Mouse (Mus musculus) liver, embryonic 16.5 days (tissue): ENCODE results near the gene Kantr. TPM values are rescaled to one million over a fixed set of nuclear protein-coding genes. Genes with fewer than 3 reads are reported as not detected.
"Not testable (repeated sequence)": the region's sequence is repeated elsewhere in the genome, so short reads cannot be mapped to it uniquely, and the experiment has no call there.

Experiments
- ATAC-seq: fragments of 200-750 bp; cut with Nextera tagmentation; 2 replicates; pipeline ENCODE4 v1.8.0; 2017; ENCODE audit warnings: low read depth, mild to moderate bottlenecking, moderate number of reproducible peaks, moderate library complexity
- H3K27ac ChIP-seq: fragments of 300-500 bp; sonication (generic); 2 replicates; pipeline ENCODE4 v1.5.1; 2014; ENCODE audit warnings: mild to moderate bottlenecking, low read length
- H3K27me3 ChIP-seq: fragments of 300-500 bp; sonication (generic); 2 replicates; pipeline ENCODE4 v1.6.1; 2014; ENCODE audit warnings: low read depth, low read length, mixed read lengths; ENCODE audit not compliant: control insufficient read depth, insufficient read depth
- H3K36me3 ChIP-seq: fragments of 300-500 bp; sonication (generic); 2 replicates; pipeline ENCODE4 v1.6.1; 2014; ENCODE audit warnings: mild to moderate bottlenecking; ENCODE audit not compliant: control insufficient read depth, insufficient read depth
- H3K4me1 ChIP-seq: fragments of 300-500 bp; sonication (generic); 2 replicates; pipeline ENCODE4 v1.6.1; 2014; ENCODE audit warnings: low read depth, low read length, mixed read lengths; ENCODE audit not compliant: control insufficient read depth
- H3K4me2 ChIP-seq: fragments of 300-500 bp; sonication (generic); 2 replicates; pipeline ENCODE4 v1.6.1; 2014; ENCODE audit warnings: low read depth, low read length, mixed read lengths
- H3K4me3 ChIP-seq: fragments of 300-500 bp; sonication (generic); 2 replicates; pipeline ENCODE4 v1.5.1; 2014; ENCODE audit warnings: low read depth, mild to moderate bottlenecking, low read length
- H3K9ac ChIP-seq: fragments of 300-500 bp; sonication (generic); 2 replicates; pipeline ENCODE4 v1.6.1; 2014; ENCODE audit warnings: low read depth, low read length
- H3K9me3 ChIP-seq: fragments of 300-500 bp; sonication (generic); replicated peaks from 2 replicates; pipeline ENCODE4 v1.6.1; 2016; ENCODE audit warnings: low read length; ENCODE audit not compliant: control insufficient read depth
- whole genome bisulfite sequencing: fragments of 180-500 bp; shearing (Covaris S2); extraction: QIAGEN DNeasy Blood & Tissue Kit; methylation state at CpG from one replicate; pipeline ENCODE4 v1.1.7; 2014; ENCODE audit not compliant: insufficient replicate concordance; 5-methylcytosine and 5-hydroxymethylcytosine counted together
- polyA plus RNA-seq: library from polyadenylated mRNA; unstranded; fragments of >200 nt; fragmentation: Nextera tagmentation; extraction: Ambion mirVana; gene quantifications from 2 replicates; pipeline ENCODE4 v1.2.1, GENCODE M21; 2015

The Kantr gene
- polyA plus RNA-seq, 1 experiment from 2014 or later: 3.4 TPM

- ATAC-seq: peak; percentile 75
- Histone ChIP-seq H3K36me3 (no peaks in the 10 kb centered on the region), H3K27me3 (no peaks in the 10 kb centered on the region), H3K27ac (peak overlapping the region; percentile 61), H3K9ac (no peak overlapping the region), H3K9me3 (no peaks in the 10 kb centered on the region), H3K4me3 (no peak overlapping the region), H3K4me2 (no peak overlapping the region; the same call in 1 of the 2 replicates), H3K4me1 (peaks cover 12% of the 10 kb centered on the region)
- WGBS: 33% methylated on average over 2 of the region's 2 CpGs
These were observed 19.4 kb downstream of the Kantr start for GRCm38 (mm10) chrX:152307942-152308341.

GRCm38 (mm10) chrX:152307371-152307770 is 19.9 kb downstream of the Kantr start:
- H3K27ac ChIP-seq: peak overlapping the region; percentile 87
- no peak overlapping the region; the same call in none of the 2 replicates for H3K4me2 ChIP-seq
- ATAC-seq: peak; percentile 98

GRCm38 (mm10) chrX:152306224-152306623 is 21.1 kb downstream of the Kantr start:
- 67% methylated on average over 2 of the region's 2 CpGs for WGBS
- Histone ChIP-seq H3K27ac (peak overlapping the region; percentile 87), H3K9ac (no peak overlapping the region)

More at GRCm38 (mm10) chrX:152307371-152307770, 19.9 kb downstream of the Kantr start:
- Histone ChIP-seq H3K4me1 (peaks cover 12% of the 10 kb centered on the region), H3K9ac (no peak overlapping the region), H3K9me3 (no peaks in the 10 kb centered on the region), H3K27me3 (no peaks in the 10 kb centered on the region), H3K36me3 (no peaks in the 10 kb centered on the region), H3K4me3 (no peak overlapping the region)

GRCm38 (mm10) chrX:152287026-152287425 is 40.3 kb downstream of the Kantr start:
- not testable (repeated sequence) for ATAC-seq, H3K27ac ChIP-seq, H3K9me3 ChIP-seq, H3K9ac ChIP-seq, H3K27me3 ChIP-seq, H3K4me2 ChIP-seq, H3K4me1 ChIP-seq, H3K36me3 ChIP-seq, H3K4me3 ChIP-seq
- WGBS: 54% methylated on average over 1 of the region's 1 CpGs

More at GRCm38 (mm10) chrX:152306224-152306623, 21.1 kb downstream of the Kantr start:
- H3K27me3 ChIP-seq: no peaks in the 10 kb centered on the region
- H3K4me1 ChIP-seq: peaks cover 12% of the 10 kb centered on the region
- ATAC-seq: no peak
- no peaks in the 10 kb centered on the region for H3K9me3 ChIP-seq
- H3K4me3 ChIP-seq: no peak overlapping the region
- no peaks in the 10 kb centered on the region for H3K36me3 ChIP-seq
- no peak overlapping the region for H3K4me2 ChIP-seq

GRCm38 (mm10) chrX:152284746-152285145 is 42.5 kb downstream of the Kantr start:
- H3K27ac ChIP-seq: no peak overlapping the region
- no peaks in the 10 kb centered on the region for H3K4me1 ChIP-seq
- no peaks in the 10 kb centered on the region for H3K27me3 ChIP-seq
- ATAC-seq: no peak
- no peaks in the 10 kb centered on the region for H3K9me3 ChIP-seq
- no peak overlapping the region for H3K4me2 ChIP-seq
- H3K9ac ChIP-seq: no peak overlapping the region
- H3K4me3 ChIP-seq: no peak overlapping the region
- WGBS: 33% methylated on average over 3 of the region's 3 CpGs
- H3K36me3 ChIP-seq: no peaks in the 10 kb centered on the region

GRCm38 (mm10) chrX:152279384-152279783 is 47.9 kb downstream of the Kantr start:
- no peak overlapping the region for H3K4me3 ChIP-seq
- ATAC-seq: no peak
- 69% methylated on average over 6 of the region's 6 CpGs for WGBS

GRCm38 (mm10) chrX:152271189-152271588 is 56.1 kb downstream of the Kantr start:
- Histone ChIP-seq H3K4me2 (no peak overlapping the region), H3K27me3 (no peaks in the 10 kb centered on the region)
- no peak for ATAC-seq

More at GRCm38 (mm10) chrX:152279384-152279783, 47.9 kb downstream of the Kantr start:
- H3K9me3 ChIP-seq: no peaks in the 10 kb centered on the region
- no peak overlapping the region for H3K9ac ChIP-seq
- H3K27ac ChIP-seq: no peak overlapping the region
- no peaks in the 10 kb centered on the region for H3K27me3 ChIP-seq
- peaks cover 7% of the 10 kb centered on the region for H3K36me3 ChIP-seq
- H3K4me1 ChIP-seq: no peaks in the 10 kb centered on the region
- H3K4me2 ChIP-seq: no peak overlapping the region

More at GRCm38 (mm10) chrX:152271189-152271588, 56.1 kb downstream of the Kantr start:
- Histone ChIP-seq H3K9ac (no peak overlapping the region), H3K4me3 (no peak overlapping the region), H3K9me3 (no peaks in the 10 kb centered on the region), H3K27ac (no peak overlapping the region), H3K36me3 (peaks cover 78% of the 10 kb centered on the region), H3K4me1 (no peaks in the 10 kb centered on the region)
- WGBS: 88% methylated on average over 11 of the region's 11 CpGs

Other genes starting within 250 kb of the Kantr start
- gene Iqsec2, start 183.2 kb downstream of the Kantr start, polyA plus RNA-seq: 1.8 and 2.7 TPM in 2 replicates
- 22.2 and 28.1 TPM in 2 replicates for gene Kdm5c, start 94.5 kb downstream of the Kantr start, polyA plus RNA-seq
- 5.6 and 6.6 TPM in 2 replicates for gene Tspyl2, start 14.9 kb upstream of the Kantr start, polyA plus RNA-seq
- gene Gpr173, start 41.2 kb upstream of the Kantr start, polyA plus RNA-seq: 0.11 and 0.16 TPM in 2 replicates
- gene Cldn34a, start 235.8 kb upstream of the Kantr start, polyA plus RNA-seq: not detected in 2 replicates